Mouse (Mus musculus) right cerebral cortex, postnatal 25 days (tissue): ENCODE results near the gene Phf10.
"Not testable (repeated sequence)": the region's sequence is repeated elsewhere in the genome, so short reads cannot be mapped to it uniquely, and the experiment has no call there.

Experiments
- DNase-seq: peaks from one replicate; pipeline ENCODE4 v3.0.0; 2022

Phf10 gene

DNA sequence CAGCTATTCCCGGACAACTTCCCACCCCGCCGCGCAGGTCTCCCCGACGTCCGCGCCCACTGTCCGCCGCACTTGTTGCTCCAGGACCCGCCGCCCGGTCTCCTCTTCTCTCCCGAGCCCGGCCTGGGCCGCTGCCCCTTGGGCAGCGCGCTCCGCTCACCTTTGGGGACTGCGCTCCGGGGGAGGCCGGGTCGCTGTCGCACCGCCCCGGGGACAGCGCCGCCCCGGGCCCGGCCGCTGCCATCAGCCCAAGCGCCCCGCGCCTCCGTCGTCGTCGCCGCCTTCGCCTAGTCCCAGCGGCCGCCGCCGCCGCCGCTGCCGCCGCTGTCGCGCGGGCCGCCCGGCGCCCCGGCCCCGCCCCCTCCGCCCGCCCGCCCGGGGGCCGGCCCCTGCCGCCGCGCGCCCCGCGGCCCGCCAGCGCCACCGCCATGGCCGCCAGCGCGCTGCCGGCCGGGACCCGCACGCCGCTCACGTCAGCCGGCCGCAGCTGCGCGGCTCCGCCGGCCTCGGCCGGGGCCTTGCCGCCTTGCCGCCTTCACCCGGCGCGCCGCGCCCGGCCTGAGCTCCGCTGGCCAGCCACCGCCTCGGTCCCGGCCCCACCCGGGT is at the start of gene Phf10:
Phf10 (minus strand) TSS at position 323 of the 606 bp plus-strand sequence.
- peak; percentile 22 for DNase-seq

DNA sequence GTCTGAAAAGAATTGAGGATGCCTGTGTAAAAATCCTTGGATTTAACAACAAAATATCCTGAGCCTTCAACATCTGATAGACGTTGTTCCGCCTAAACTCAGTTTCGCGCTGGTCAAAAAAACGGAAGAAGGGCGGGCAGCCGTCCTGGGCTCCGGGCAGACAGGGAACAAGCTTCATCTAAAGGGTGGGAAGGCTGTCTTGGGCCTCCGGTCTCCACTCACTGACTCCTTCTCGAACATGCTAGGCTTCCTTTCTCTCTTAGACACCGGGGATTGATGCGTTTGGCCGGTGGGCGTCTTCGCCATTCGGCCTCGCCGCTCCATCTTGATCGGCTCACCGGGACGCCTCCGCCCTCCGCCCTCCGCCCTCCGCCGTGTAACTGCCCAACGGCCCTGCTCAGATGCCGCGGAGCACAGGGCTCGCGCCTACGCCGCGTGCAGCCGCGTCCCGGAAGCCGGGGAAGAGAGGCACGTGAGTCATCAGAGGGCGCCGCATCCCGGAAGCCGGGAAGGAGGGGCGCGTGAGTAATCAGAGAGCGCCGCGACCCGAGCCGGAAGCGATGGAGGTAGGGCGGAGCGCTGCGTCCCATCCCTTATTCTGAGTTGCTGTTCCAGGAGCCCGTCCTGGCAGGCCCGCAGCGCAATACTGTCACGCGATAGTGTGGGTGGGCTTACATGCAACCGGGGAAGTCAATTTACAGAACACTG is 48.8 kb upstream of the Phf10 start, which contains the start of gene Gm3435:
Gm3435 (plus strand) TSS at position 471 of the 708 bp plus-strand sequence.
- DNase-seq: not testable (repeated sequence)

- not testable (repeated sequence) for DNase-seq
Observed at GRCm38 (mm10) chr17:15009088-15009487, 48.0 kb upstream of the Phf10 start.

DNA sequence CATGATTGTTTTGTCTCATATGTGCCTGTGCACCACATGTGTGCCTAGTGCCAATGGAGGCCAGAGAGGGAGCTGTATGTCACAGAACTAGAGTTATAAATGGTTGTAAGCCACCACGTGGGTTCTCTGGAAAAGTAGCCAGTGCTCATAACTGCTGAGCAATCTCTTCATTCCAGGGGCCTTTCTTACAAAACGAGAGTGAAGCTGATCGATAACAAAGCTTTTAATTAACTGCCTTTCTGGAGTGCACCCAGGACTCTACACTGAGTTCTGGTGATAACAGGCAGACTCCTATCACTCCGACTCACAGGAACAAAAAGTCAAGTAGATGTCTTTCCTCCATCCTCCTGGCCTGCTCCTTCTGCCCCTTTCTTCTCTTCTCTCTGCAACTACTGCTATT is 39.0 kb upstream of the Phf10 start:
- not testable (repeated sequence) for DNase-seq

DNA sequence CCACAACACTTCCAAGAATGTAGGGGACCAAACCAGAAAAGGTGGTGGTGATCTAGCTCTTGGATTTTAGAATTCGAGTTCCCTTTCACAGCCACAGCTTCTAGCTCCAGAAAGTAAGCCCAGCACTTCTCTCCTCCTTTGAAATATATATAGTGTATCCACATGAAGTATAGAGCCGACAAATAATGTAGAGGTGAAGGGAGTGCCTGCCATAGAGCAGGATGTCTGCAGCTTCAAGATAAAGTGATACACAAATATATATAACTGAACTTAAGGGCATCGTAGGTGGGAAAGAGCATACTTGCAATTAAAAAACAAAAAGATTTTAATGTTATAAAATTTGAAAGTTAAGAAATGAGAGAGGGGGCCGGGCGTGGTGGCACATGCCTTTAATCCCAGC is 33.1 kb upstream of the Phf10 start:
- not testable (repeated sequence) for DNase-seq

GRCm38 (mm10) chr17:14993139-14993832 is 32.2 kb upstream of the Phf10 start:
- not testable (repeated sequence) for DNase-seq

DNA sequence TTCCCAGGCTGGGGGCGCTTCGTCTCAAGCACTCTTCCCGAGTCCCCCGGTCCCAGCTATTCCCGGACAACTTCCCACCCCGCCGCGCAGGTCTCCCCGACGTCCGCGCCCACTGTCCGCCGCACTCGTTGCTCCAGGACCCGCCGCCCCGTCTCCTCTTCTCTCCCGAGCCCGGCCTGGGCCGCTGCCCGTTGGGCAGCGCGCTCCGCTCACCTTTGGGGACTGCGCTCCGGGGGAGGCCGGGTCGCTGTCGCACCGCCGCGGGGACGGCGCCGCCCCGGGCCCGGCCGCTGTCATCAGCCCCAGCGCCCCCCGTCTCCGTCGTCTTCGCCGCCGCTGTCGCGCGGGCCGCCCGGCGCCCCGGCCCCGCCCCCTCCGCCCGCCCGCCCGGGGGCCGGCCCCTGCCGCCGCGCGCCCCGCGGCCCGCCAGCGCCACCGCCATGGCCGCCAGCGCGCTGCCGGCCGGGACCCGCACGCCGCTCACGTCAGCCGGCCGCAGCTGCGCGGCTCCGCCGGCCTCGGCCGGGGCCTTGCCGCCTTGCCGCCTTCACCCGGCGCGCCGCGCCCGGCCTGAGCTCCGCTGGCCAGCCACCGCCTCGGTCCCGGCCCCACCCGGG is 31.6 kb upstream of the Phf10 start:
- not testable (repeated sequence) for DNase-seq

GRCm38 (mm10) chr17:14990116-14990702 is 29.1 kb upstream of the Phf10 start:
- DNase-seq: peak; percentile 2

DNA sequence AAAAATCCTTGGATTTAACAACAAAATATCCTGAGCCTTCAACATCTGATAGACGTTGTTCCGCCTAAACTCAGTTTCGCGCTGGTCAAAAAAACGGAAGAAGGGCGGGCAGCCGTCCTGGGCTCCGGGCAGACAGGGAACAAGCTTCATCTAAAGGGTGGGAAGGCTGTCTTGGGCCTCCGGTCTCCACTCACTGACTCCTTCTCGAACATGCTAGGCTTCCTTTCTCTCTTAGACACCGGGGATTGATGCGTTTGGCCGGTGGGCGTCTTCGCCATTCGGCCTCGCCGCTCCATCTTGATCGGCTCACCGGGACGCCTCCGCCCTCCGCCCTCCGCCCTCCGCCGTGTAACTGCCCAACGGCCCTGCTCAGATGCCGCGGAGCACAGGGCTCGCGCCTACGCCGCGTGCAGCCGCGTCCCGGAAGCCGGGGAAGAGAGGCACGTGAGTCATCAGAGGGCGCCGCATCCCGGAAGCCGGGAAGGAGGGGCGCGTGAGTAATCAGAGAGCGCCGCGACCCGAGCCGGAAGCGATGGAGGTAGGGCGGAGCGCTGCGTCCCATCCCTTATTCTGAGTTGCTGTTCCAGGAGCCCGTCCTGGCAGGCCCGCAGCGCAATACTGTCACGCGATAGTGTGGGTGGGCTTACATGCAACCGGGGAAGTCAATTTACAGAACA is 17.4 kb upstream of the Phf10 start, which contains the start of the genes 9030025P20Rik and Gm3417:
9030025P20Rik (plus strand) TSS at position 107 of the 677 bp plus-strand sequence.
Gm3417 (minus strand) TSS at position 429 of the 677 bp plus-strand sequence.
- DNase-seq: not testable (repeated sequence)

DNA sequence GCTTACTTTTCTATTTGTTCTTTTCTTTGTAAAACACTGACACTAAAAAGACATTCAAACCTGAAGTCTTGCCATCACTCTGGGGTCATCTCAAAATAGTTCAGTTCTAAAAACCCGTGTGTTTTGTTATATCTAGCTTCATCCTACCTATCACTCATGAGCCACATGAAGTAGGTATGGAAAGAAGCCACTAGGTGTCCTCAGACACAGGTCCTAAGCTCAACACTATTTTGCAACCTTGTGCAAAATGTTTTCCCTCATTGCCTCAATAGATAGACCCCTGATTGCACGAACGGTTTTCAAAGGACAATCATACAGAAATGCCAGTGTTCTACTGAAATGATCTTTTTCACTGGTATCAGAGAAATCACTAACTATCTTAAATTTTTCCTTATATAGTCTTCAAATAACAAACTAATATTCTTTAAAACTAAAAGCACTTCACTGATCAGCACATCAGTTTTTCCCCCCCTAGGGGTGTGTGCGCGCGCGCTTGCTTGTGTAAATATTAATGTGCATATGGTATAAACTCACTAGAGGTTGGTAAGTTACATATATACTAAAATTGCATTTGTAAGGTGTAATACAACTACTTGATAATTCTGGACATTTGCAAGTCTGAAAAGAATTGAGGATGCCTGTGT is 16.8 kb upstream of the Phf10 start:
- not testable (repeated sequence) for DNase-seq

GRCm38 (mm10) chr17:14968373-14968913 is 7.4 kb upstream of the Phf10 start:
- not testable (repeated sequence) for DNase-seq

DNA sequence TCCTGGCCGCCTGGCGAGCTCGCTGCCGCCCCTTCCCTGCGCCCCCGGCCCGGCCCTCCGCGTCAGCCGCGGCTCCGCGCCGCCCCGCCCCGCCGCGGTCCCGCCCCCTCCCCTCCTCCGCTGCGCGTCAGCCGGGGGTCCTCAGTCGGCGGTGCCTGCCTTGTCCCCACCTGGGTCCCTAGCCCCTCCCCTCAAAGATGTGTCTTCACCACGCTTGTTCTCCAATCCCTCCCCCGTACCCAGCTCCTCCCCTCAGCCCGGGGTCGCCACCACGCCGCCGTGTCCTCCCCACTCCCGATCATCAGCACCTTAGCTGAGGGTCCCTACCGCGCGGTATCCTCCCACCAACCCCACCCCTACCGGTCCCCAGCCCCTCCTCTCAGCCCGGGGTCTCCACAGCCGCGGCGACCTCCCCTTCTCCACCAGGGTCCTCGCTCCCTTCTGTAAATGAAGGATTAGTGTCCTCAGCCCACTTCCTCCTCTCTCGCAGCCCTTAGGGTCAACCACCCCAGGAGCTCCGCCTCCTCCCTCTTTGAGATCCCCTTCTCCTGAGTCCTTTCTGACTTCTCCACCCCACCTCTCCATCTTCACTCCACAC is 583 bp upstream of the Phf10 start:
- not testable (repeated sequence) for DNase-seq

DNA sequence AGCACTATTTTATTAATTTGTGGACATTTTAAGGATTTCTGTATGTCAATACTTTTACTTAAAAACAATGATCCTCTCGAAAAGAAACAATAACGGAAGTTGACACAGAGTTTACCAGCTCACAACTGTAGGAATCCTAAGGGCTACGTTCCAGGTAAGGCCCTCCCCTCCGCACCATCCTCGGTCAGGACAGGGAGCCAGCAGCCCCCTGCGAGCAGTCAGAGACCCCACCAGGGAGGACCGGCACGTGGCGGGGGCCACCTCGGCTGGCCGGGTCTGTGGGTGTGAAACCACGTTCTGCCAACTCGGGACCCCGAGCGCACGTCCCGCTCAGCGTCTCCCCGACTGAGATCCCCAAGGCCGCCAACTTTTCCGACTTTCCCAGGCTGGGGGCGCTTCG is 553 bp downstream of the Phf10 start:
- no peak for DNase-seq

GRCm38 (mm10) chr17:14959979-14960378 is 1.1 kb downstream of the Phf10 start:
- no peak for DNase-seq

GRCm38 (mm10) chr17:14958686-14959327 is 2.3 kb downstream of the Phf10 start:
- no peak for DNase-seq

DNA sequence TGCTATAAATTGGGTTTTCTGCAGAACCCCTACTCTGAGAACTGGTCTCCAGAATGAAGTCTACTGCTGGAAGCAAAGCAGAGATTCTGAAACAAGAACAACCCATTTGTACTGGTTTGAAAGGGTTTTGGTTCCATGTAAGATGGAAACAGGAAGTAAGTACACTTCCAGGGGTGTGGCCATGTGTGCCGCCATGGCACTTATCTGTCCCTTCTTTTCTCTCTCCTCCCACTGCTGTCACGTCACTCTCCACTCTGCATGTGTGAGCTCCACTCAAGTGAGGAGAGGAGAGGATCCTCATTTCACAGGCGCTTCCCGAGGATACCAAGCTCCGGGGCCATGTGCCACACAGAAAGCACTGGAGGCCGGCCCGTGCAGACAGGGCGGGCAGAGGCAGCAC is 7.6 kb downstream of the Phf10 start:
- DNase-seq: no peak

DNA sequence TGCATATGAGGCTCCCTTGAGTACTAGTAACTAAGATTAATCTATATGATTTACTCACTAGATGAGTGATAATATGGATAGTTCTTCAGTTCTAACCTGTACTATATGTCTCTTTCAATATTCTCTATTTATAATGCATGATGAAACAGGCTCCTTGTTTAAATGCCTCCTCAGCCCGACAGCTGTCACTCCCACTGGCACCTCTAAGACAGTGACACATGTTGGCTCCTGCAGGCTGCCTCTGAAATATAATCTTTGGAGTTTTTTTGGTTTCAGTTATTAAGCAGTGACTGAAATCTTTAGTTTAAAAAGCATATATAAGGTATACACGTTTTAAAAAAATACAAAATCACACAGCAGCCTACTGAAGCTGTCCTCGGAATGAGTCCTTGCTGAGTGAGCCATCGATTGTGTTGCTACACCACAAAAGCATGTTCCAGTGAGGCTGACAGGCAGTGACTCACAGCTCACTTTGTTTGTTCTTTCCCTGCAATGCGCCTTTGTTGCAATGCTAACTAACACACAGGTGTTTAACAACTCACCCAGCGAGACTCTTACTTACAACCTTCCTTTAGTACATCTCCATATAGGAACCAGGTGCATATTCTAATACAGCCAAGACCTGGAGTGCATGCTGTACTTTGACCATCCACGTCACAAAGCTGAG is 11.8 kb downstream of the Phf10 start:
- DNase-seq: no peak

- DNase-seq: no peak
Observed at GRCm38 (mm10) chr17:14944551-14944950, 16.5 kb downstream of the Phf10 start.

DNA sequence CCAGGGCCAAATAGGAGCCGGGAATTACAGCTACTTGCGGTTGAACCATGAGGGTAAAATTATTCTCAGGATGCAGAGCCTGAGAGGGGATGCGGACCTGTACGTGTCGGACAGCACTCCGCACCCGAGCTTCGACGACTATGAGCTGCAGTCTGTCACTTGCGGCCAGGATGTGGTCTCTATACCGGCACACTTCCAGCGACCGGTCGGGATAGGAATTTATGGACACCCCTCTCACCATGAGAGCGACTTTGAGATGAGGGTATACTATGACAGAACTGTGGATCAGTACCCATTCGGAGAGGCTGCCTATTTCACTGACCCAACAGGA is 17.4 kb downstream of the Phf10 start:
- DNase-seq: no peak
